Mouse (Mus musculus): Measurements from ENCODE around the gene Srsf2. TPM values are rescaled to one million over a fixed set of nuclear protein-coding genes. Genes with fewer than 3 reads are reported as not detected.

Gene Srsf2
- total RNA-seq, 1 experiment from 2014 or later: 227 TPM

DNA sequence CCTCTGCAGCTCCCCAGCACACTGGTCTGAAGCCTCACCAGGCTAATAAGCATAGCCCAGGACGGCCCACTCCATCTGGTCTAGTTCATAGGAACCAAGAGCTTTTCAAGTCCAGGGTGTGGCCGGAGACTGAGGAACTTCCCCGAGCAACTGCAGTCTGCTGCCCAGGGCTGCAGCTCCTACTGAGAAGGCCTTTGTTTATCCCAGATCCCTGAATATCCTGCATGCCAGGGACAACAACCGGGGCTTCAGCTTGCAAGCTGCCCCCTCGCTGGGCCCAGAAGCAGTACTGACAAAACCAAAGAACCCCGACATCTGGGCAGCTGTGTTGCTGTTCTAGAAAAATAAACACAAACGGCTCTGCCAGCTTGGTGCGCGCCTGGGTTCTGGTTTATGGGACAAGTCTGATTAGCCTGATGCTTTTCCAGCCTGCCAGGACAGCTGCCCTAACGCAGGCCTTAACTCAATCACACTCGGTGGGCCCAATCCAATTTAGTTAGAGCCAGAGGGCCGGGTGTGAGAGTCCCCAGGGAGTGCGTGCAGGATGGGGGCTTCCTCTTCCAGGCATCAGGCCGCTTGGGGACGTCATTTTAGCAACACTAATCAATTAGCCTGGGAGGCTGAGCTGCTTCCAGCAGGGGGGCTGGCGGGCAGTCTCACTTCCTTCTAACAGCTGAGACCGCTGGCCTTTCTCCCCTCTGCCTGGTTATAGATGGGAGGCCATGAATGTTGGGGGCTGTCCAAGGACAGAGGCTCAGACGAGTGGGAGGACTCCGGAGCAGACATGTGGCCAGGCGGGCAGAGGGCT, 38.6 kb downstream of the Srsf2 start:
- ATAC-seq (ENCODE audit: extremely low read depth, insufficient number of reproducible peaks, low FRiP score, poor library complexity, severe bottlenecking): no peak

DNA sequence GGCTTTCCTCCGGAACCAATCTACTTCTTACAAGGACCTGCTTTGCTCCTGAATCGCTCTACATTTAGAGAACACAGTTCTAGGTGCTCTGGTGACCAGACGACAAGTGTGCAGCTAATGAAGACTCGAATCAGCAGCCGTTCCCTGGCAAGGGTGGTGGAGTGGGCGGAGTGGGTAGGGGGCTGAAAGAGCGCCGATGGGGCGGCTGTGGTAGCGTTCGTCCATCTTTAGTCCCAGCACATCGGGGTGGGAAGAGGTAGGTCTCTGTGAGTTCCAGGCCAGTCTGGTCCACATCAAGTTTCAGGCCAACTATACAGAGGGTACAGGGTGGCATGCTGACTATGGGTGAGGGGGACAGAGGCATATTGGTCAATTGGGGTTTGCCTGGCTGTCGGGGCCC, 39.3 kb downstream of the Srsf2 start:
- ATAC-seq (ENCODE audit: extremely low read depth, insufficient number of reproducible peaks, low FRiP score, poor library complexity, severe bottlenecking): no peak

DNA sequence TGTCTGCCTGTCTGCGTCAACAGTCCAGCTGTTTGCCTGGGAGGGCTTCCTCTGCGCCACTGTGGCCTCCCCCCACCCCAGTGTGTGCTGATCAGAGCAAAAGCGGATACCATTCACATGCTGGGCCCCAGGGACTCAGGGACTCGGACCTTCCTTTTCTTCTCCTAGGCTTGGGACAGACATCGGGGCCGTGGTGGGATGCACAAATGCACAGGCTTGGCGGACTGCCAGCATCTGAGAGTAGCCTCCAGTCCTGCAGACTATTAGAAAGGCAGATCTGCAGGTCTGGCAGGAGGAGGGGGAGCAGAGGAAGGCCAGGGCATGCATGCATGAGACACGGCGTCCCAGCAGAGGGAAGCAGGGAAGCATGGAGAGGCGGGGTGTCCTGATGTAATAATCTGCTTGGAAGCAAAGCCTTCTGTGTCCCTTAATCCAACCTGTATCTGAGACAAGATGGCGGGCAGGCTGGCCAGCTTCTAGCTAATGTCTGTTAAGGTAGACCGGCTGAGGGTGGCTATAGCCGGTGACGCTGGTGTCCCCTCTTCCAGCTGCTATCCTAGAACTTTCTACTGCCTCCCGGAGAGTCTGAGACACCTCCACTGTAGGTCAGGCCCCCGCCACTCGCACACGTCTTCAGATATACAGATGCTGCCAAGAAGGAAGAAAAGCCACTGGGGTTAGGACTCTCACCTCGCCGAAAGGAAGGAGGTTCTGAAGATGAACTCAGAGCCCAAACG, 39.9 kb downstream of the Srsf2 start:
- ATAC-seq (ENCODE audit: extremely low read depth, insufficient number of reproducible peaks, low FRiP score, poor library complexity, severe bottlenecking): no peak

DNA sequence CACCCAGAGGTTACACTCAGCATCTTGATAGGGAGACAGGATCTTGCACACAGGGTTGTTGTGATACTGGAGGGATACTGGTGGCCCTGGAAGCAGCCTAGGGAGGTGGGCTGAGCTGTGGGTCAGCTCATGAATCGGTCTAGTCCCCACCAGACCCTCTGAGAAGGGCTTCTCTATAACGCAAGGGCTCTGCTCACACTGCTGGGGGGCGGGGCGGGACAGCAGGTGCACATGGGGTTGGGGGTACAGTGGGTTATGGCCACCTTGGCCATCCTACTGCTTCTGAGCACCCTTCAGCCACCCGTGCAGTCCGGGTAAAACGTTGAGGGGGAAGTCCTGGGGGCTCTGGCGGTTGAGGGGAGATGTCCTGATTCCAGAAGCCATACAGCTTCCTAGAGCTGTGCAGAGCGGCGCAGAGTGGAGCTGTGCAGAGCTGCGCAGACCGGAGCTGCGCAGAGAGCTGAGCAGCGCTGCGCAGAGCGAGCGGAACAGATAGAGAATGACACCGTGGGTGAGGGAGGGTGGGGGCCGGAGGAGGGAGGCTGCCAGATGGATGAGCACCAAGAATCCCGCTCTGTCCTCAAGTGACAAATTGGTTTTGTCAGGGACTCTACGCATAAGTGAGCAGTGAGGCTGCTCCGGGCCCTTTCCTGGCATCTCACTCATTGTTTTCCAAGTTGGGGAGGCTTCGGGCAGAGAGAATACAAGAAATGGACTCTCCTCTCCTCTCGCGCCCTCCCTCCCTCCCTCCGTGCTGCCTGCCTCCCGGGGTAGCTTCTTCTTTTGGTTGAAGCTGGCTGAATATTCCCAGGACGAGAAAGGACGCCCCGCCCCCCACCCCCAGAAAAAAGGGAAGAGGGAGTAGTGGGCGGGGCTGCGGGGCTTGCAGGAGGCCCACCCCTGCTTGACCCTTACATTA, 41.7 kb downstream of the Srsf2 start:
- ATAC-seq (ENCODE audit: extremely low read depth, insufficient number of reproducible peaks, low FRiP score, poor library complexity, severe bottlenecking): no peak

DNA sequence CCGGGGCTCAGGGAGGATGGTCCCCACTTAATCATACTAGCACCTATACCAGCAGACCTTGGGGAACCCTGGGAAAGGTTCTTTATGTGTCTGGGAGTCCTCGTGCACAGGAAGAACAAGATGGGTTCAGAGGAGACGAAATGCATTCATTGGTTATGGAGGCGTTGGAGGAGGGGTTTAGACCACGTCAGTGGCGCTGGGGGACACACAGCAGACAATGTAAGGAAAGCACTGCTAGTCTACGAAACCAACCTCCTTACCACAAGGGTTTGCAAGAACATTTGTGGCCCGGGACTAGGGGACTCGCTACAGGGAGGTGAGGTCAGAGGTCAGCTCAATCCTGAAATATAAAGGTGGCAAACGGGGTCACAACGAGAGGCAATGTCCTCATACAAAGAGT, 42.4 kb downstream of the Srsf2 start:
- no peak for ATAC-seq (ENCODE audit: extremely low read depth, insufficient number of reproducible peaks, low FRiP score, poor library complexity, severe bottlenecking)

DNA sequence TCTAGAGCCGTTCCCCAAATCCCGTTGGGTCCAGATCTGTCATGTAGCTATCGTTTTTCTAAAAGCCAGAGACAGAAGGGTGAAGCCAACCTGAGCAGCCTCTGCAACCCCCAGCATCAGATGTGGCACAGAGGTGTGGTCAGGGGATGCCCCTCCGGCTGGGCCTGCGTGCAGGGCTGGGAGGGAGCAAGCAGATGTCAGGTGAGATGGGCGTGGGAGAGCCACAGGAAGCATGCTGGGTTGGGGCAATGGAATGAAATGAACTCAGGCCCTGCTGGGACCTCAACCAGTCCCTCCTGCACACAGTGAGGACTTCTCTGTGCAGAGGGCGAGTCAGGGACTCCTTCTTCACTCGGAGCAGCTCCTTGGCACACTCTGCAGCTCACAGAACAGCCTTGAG, 43.4 kb downstream of the Srsf2 start:
- no peak for ATAC-seq (ENCODE audit: extremely low read depth, insufficient number of reproducible peaks, low FRiP score, poor library complexity, severe bottlenecking)

DNA sequence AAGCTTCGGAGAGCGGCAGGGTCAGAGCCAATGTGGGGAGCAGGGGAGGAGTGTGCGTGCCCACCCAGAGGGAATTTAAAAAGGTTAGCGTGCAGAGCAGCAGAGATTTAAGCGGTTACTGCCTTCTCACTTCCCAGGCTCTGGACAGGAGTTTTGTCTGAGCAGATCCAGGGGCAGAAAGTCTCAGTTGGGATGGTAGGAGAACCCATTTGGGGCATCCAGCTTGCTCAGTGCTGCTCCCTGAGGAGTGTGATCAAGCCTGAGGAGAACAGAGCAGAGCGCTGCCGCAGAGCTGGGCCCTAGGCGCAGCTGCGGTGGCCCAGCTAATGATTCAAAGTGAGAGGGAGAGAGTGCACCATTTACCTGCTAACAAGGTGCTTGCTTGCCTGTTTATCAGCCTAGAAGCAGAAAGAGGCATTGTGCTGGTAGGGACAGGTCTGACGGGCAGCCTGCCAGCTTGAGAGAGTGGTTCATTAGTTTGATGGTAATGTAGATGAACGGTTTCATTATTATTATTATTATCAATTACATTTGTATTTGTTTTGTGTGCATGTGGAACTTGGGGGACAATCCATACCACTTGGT, 44.0 kb downstream of the Srsf2 start:
- no peak for ATAC-seq (ENCODE audit: extremely low read depth, insufficient number of reproducible peaks, low FRiP score, poor library complexity, severe bottlenecking)

DNA sequence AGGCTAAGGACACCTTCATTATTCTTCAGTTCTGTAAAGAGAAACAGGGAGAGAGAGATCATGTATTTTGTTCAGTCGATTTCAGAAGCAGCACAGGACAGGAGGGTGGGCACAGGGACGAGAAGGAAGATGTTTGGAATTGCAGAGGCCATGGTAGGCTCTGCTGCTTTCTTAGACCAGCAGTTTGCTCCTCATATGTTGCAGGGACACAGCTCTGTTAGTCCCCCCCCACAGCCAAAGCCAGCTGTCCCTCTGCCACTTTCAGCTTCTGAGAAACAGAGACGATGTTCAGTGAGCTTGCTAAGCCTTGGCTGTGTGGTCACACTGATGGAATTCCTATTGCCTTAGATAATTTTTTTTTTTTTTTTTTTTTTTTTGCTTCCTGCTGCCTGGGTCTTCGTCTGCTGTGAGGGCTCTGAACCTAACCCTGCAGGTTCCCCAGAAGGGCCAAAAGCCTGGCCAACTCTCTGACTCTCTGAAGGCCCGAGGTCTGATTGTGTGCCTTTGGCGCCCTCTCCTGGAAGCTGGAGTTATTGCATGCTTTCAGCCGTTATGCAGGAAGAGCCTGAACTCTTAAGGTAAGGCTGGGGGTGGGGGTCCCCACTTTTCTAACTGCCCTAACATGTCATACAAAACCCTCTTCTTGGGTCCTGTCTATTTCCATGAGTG, 44.8 kb downstream of the Srsf2 start:
- peak; percentile 47; the same call in 1 of the 2 replicates for ATAC-seq (ENCODE audit: extremely low read depth, insufficient number of reproducible peaks, low FRiP score, poor library complexity, severe bottlenecking)

DNA sequence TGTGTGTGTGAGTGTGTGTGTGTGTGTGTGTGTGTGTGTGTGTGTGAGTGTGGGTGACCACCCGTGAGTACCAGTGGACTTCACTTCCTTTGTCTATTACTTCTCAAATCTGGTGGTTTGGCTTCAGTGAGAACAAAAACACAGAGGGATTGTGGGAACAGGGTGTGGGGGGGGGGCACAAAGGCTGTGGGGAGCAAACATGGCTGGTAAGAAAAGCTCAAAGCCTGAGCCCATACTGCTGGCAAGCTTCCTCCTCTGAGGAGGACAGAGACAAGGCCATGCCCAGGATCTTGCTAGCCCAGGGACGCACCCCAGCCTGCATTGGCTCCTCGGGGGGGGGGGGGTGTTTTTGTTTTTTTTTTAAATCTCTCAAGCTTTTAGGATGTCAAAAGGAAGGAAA, 45.4 kb downstream of the Srsf2 start:
- no peak for ATAC-seq (ENCODE audit: extremely low read depth, insufficient number of reproducible peaks, low FRiP score, poor library complexity, severe bottlenecking)

DNA sequence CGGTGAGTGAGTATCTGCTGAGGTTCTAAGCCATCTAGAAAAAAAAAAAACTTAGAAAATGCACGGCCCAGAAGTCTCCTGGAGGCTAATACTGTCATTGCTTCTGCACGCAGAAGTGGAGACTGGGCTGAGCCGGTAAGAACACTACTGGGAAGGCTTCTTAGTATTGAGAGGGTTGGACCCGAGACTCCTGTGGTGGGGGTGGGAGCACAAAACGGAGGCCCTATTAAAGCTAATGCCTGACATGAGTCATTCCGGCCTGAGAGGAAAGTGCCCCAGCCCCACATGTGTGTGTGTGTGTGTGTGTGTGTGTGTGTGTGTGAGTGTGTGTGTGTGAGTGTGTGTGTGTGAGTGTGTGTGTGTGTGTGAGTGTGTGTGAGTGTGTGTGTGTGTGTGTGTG, 45.8 kb downstream of the Srsf2 start:
- no peak for ATAC-seq (ENCODE audit: extremely low read depth, insufficient number of reproducible peaks, low FRiP score, poor library complexity, severe bottlenecking)

DNA sequence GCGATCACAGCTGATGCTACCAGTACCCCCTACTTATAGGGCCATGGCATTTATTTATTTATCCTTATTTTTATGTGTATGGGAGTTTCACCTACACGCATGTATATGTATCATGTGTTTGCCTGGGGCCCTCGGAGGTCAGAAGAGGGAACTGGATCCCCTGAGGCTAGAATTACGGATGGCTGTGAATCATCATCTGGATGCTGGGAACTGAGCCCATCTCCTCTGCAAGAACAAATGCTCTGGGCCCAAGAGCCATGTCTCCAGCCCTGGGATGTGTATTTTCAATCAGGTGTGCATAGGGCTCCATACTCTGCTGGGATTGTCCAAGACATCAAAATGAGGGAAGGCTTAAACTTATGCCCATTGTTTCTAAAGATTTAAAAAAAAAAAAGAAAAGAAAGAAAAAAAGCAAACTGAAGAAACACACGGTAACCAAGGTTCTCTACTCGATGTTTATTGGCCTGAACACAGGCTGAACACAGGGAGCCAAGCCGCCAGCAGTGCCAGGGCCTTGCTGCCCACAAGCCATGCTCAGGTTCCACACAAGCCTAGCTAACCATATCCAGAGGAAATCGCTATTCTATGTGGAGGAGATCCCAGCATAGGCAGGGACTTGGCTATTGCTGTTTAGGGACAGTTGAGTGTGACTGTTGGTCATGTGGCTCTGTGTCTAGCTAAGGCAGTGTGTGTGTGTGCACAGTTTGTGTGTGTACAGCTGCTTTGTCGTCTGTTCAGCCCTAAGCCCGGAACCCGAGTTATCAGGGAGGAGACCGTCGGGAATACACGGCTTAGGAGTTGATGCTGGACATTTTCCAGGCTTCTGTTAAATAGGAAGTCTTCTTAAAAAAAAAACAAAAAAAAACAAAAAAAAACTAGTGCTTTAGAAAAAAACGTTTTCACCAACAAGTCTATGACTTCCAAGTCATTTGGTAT, 46.5 kb downstream of the Srsf2 start:
- no peak for ATAC-seq (ENCODE audit: extremely low read depth, insufficient number of reproducible peaks, low FRiP score, poor library complexity, severe bottlenecking)

DNA sequence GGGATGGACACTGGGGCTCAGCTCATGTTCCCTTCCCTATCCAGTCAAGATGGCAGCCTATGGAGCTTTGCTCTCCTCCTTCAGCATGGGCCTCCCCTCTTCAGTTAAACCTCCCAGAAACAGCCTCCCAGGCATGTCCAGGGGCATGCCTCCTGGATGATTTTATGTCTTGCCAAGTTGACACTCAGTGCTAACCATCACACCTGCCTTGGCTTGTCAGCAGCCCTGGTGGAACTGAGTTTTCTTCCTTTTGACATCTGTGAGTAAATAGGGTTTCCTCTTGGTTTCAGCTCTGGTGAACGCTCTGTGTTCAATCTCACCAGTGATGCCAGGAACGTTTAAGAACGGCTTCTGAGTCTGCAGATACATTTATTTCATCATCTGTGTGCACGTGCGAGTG, 50.2 kb downstream of the Srsf2 start:
- ATAC-seq (ENCODE audit: extremely low read depth, insufficient number of reproducible peaks, low FRiP score, poor library complexity, severe bottlenecking): no peak

DNA sequence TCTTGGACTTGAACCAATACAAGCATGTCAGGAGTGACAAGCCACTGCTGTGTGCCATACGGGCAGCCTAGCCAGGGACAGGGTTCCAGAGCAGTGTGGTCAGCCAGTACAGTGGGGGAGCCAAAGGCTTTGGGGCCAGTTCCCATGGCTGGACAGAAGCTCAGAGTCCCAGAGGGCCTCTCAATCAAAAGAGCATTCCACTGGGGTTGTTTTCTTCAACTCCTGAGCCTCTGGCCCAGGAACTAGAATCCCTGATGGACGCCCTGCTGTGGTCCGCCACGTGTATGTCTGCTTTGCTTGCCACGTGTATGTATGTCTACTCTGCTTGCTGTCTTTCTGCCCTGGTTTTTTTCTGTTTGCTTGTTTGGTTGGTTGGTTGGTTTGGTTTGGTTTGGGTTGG, 51.8 kb downstream of the Srsf2 start:
- ATAC-seq (ENCODE audit: extremely low read depth, insufficient number of reproducible peaks, low FRiP score, poor library complexity, severe bottlenecking): no peak

Other genes starting within 250 kb of the Srsf2 start
- 55.6 and 69.0 TPM in 2 replicates for gene Rhbdf2, start 226.1 kb downstream of the Srsf2 start, total RNA-seq (2017)
- not detected in 2 replicates for gene Prcd, start 199.6 kb downstream of the Srsf2 start, total RNA-seq (2017)
- 0.49 and 0.58 TPM in 2 replicates for gene Cygb, start 198.8 kb downstream of the Srsf2 start, total RNA-seq (2017)
- gene St6galnac1, start 77.6 kb downstream of the Srsf2 start, total RNA-seq (2017): 0.37 and 0.47 TPM in 2 replicates
- 0.74 TPM in 1 of 2 replicates, not detected in the other for gene Mxra7, start 25.0 kb downstream of the Srsf2 start, total RNA-seq (2017)
- 74.9 and 78.8 TPM in 2 replicates for gene Mettl23, start 9.8 kb downstream of the Srsf2 start, total RNA-seq (2017)
- gene Jmjd6, start 9.6 kb downstream of the Srsf2 start, total RNA-seq (2017): 66.5 and 70.1 TPM in 2 replicates
- 9.8 and 21.6 TPM in 2 replicates for gene Mfsd11, start 654 bp downstream of the Srsf2 start, total RNA-seq (2017)
- gene Mgat5b, start 65.8 kb upstream of the Srsf2 start, total RNA-seq (2017): not detected in 2 replicates

Measured in neutrophil, adult 5-6 weeks (primary cell).